Mouse (Mus musculus): Measurements from ENCODE around the gene Zfp526. TPM values are rescaled to one million over a fixed set of nuclear protein-coding genes. Genes with fewer than 3 reads are reported as not detected.
A peak's percentile ranks its signal among the peaks of the same experiment; 100 is the strongest.

Gene Zfp526
- polyA plus RNA-seq, 1 experiment, result 18.0 TPM

GRCm38 (mm10) chr7:25184091-25184490 lies 37.1 kb upstream of the Zfp526 start:
- WGBS, result 69% methylated on average over 6 of the region's 6 CpGs
- no peaks in the 10 kb centered on the region for H3K4me1 ChIP-seq (ENCODE audit: control insufficient read depth, insufficient read depth, low read length)
- DNase-seq, result no peak
- TF ChIP-seq CTCF (IDR thresholded peaks at IDR 0.05; ENCODE audit: insufficient read depth, low read length) (no peak), POLR2A (IDR thresholded peaks at IDR 0.05; ENCODE audit: borderline replicate concordance, extremely low read depth, low read depth, low read length) (no peak)
- H3K4me3 ChIP-seq (replicated peaks; ENCODE audit: extremely low read depth, low read depth, low read length), result no peak overlapping the region

- Histone ChIP-seq H3K4me3 (replicated peaks; ENCODE audit: extremely low read depth, low read depth, low read length) (no peak overlapping the region), H3K4me1 (ENCODE audit: control insufficient read depth, insufficient read depth, low read length) (no peaks in the 10 kb centered on the region)
- WGBS, result 29% methylated on average over 21 of the region's 21 CpGs
- peak; percentile 85 for DNase-seq
- TF ChIP-seq POLR2A (IDR thresholded peaks at IDR 0.05; ENCODE audit: borderline replicate concordance, extremely low read depth, low read depth, low read length) (no peak), CTCF (IDR thresholded peaks at IDR 0.05; ENCODE audit: insufficient read depth, low read length) (peak; percentile 95)
Observed at GRCm38 (mm10) chr7:25187662-25188650, 33.3 kb upstream of the Zfp526 start.

GRCm38 (mm10) chr7:25190806-25191205 lies 30.4 kb upstream of the Zfp526 start:
- no peak for DNase-seq
- TF ChIP-seq CTCF (IDR thresholded peaks at IDR 0.05; ENCODE audit: insufficient read depth, low read length) (no peak), POLR2A (IDR thresholded peaks at IDR 0.05; ENCODE audit: borderline replicate concordance, extremely low read depth, low read depth, low read length) (no peak)
- WGBS, result 77% methylated on average over 11 of the region's 11 CpGs
- H3K4me3 ChIP-seq (replicated peaks; ENCODE audit: extremely low read depth, low read depth, low read length), result no peak overlapping the region
- no peaks in the 10 kb centered on the region for H3K4me1 ChIP-seq (ENCODE audit: control insufficient read depth, insufficient read depth, low read length)

- no peak overlapping the region for H3K4me3 ChIP-seq (replicated peaks; ENCODE audit: extremely low read depth, low read depth, low read length)
- no peak for DNase-seq
- TF ChIP-seq CTCF (IDR thresholded peaks at IDR 0.05; ENCODE audit: insufficient read depth, low read length), result no peak
- no peak for TF ChIP-seq POLR2A (IDR thresholded peaks at IDR 0.05; ENCODE audit: borderline replicate concordance, extremely low read depth, low read depth, low read length)
- WGBS, result 79% methylated on average over 8 of the region's 8 CpGs
- no peaks in the 10 kb centered on the region for H3K4me1 ChIP-seq (ENCODE audit: control insufficient read depth, insufficient read depth, low read length)
Observed at GRCm38 (mm10) chr7:25192110-25192509, 29.1 kb upstream of the Zfp526 start.

GRCm38 (mm10) chr7:25195148-25195547 lies 26.1 kb upstream of the Zfp526 start:
- Histone ChIP-seq H3K4me3 (replicated peaks; ENCODE audit: extremely low read depth, low read depth, low read length) (no peak overlapping the region), H3K4me1 (ENCODE audit: control insufficient read depth, insufficient read depth, low read length) (peaks cover 5% of the 10 kb centered on the region)
- WGBS, result 80% methylated on average over 3 of the region's 3 CpGs
- TF ChIP-seq POLR2A (IDR thresholded peaks at IDR 0.05; ENCODE audit: borderline replicate concordance, extremely low read depth, low read depth, low read length) (no peak), CTCF (IDR thresholded peaks at IDR 0.05; ENCODE audit: insufficient read depth, low read length) (no peak)
- no peak for DNase-seq

GRCm38 (mm10) chr7:25196107-25196506 lies 25.1 kb upstream of the Zfp526 start:
- H3K4me3 ChIP-seq (replicated peaks; ENCODE audit: extremely low read depth, low read depth, low read length), result no peak overlapping the region
- H3K4me1 ChIP-seq (ENCODE audit: control insufficient read depth, insufficient read depth, low read length), result peaks cover 5% of the 10 kb centered on the region
- TF ChIP-seq CTCF (IDR thresholded peaks at IDR 0.05; ENCODE audit: insufficient read depth, low read length) (no peak), POLR2A (IDR thresholded peaks at IDR 0.05; ENCODE audit: borderline replicate concordance, extremely low read depth, low read depth, low read length) (no peak)
- 71% methylated on average over 9 of the region's 9 CpGs for WGBS
- DNase-seq, result no peak

GRCm38 (mm10) chr7:25197384-25198018 lies 23.7 kb upstream of the Zfp526 start:
- Histone ChIP-seq H3K4me3 (replicated peaks; ENCODE audit: extremely low read depth, low read depth, low read length) (no peak overlapping the region), H3K4me1 (ENCODE audit: control insufficient read depth, insufficient read depth, low read length) (peaks cover 5% of the 10 kb centered on the region)
- 32% methylated on average over 10 of the region's 10 CpGs for WGBS
- DNase-seq, result no peak
- TF ChIP-seq CTCF (IDR thresholded peaks at IDR 0.05; ENCODE audit: insufficient read depth, low read length) (no peak), POLR2A (IDR thresholded peaks at IDR 0.05; ENCODE audit: borderline replicate concordance, extremely low read depth, low read depth, low read length) (no peak)

GRCm38 (mm10) chr7:25203624-25204023 lies 17.6 kb upstream of the Zfp526 start:
- Histone ChIP-seq H3K4me1 (ENCODE audit: control insufficient read depth, insufficient read depth, low read length) (peaks cover 2% of the 10 kb centered on the region; the same call in 1 of the 2 replicates), H3K4me3 (replicated peaks; ENCODE audit: extremely low read depth, low read depth, low read length) (no peak overlapping the region)
- 79% methylated on average over 20 of the region's 20 CpGs for WGBS
- DNase-seq, result no peak
- TF ChIP-seq POLR2A (IDR thresholded peaks at IDR 0.05; ENCODE audit: borderline replicate concordance, extremely low read depth, low read depth, low read length), result no peak
- no peak for TF ChIP-seq CTCF (IDR thresholded peaks at IDR 0.05; ENCODE audit: insufficient read depth, low read length)

GRCm38 (mm10) chr7:25205355-25206093 lies 15.7 kb upstream of the Zfp526 start:
- no peak for DNase-seq
- peaks cover 2% of the 10 kb centered on the region; the same call in 1 of the 2 replicates for H3K4me1 ChIP-seq (ENCODE audit: control insufficient read depth, insufficient read depth, low read length)
- 55% methylated on average over 16 of the region's 16 CpGs for WGBS
- H3K4me3 ChIP-seq (replicated peaks; ENCODE audit: extremely low read depth, low read depth, low read length), result peak overlapping the region; percentile 12
- TF ChIP-seq POLR2A (IDR thresholded peaks at IDR 0.05; ENCODE audit: borderline replicate concordance, extremely low read depth, low read depth, low read length) (no peak), CTCF (IDR thresholded peaks at IDR 0.05; ENCODE audit: insufficient read depth, low read length) (no peak)
